Mouse (Mus musculus) 3T3-L1 (cell line): ENCODE data around the gene Lpcat2b.

Experiments used
- DNase-seq: peaks from one replicate; pipeline ENCODE4 v3.0.0-alpha.2; 2015; ENCODE audit warnings: low read depth, low spot score

Gene Lpcat2b

GRCm38 (mm10) chr5:107447977-107448376 lies 16.6 kb downstream of the Lpcat2b start:
- no peak for DNase-seq

- DNase-seq = no peak
Observed at GRCm38 (mm10) chr5:107448784-107449183, 17.4 kb downstream of the Lpcat2b start.

- no peak for DNase-seq
Observed at GRCm38 (mm10) chr5:107449620-107450019, 18.3 kb downstream of the Lpcat2b start.

GRCm38 (mm10) chr5:107450299-107450698 lies 18.9 kb downstream of the Lpcat2b start:
- DNase-seq = no peak

GRCm38 (mm10) chr5:107462147-107463076 lies 31.1 kb downstream of the Lpcat2b start:
- no peak for DNase-seq

GRCm38 (mm10) chr5:107466501-107466900 lies 35.2 kb downstream of the Lpcat2b start:
- DNase-seq = no peak

- DNase-seq = peak; percentile 53
Observed at GRCm38 (mm10) chr5:107467098-107467497, 35.7 kb downstream of the Lpcat2b start.

GRCm38 (mm10) chr5:107470600-107471329 lies 39.4 kb downstream of the Lpcat2b start:
- peak; percentile 70 for DNase-seq

GRCm38 (mm10) chr5:107480194-107480593 lies 48.8 kb downstream of the Lpcat2b start:
- DNase-seq = no peak
